ENCODE assay signal across 23 mouse cellular contexts in genomic region chr12:46676341-46676740, GRCm38 (mm10).
DNase-seq lines count a peak whose midpoint lies in the region; ATAC-seq lines count a peak whose summit lies in the region.
"Had no signal": no experiment of that assay in that cellular context is flagged by ENCODE, and none has a peak within 500 bp of the region (broad histone marks: within the 10 kb centered on the region; RNA-seq: fewer than 3 reads in every experiment).

No protein-coding gene starts in this region.

- no peak overlapping the region for H3K4me3 ChIP-seq in forebrain, embryonic 14.5 days (ENCODE audit: low read depth, low read length)
- no peak overlapping the region for H3K4me3 ChIP-seq in forebrain, embryonic 10.5 days
- H3K4me3 ChIP-seq: embryonic facial prominence, embryonic 12.5 days; embryonic facial prominence, embryonic 15.5 days; forebrain, embryonic 13.5 days; gastrocnemius, adult 2 months; hindbrain, embryonic 12.5 days; hindbrain, embryonic 15.5 days had no signal

- H3K36me3 ChIP-seq in forebrain, embryonic 14.5 days (ENCODE audit: control insufficient read depth, insufficient read depth, low read length): no peaks in the 10 kb centered on the region
- no peaks in the 10 kb centered on the region for H3K36me3 ChIP-seq in forebrain, embryonic 10.5 days (replicated peaks)
- H3K36me3 ChIP-seq: embryonic facial prominence, embryonic 12.5 days; embryonic facial prominence, embryonic 15.5 days; hindbrain, embryonic 12.5 days; hindbrain, embryonic 15.5 days had no signal

- WGBS in forebrain, embryonic 14.5 days: 70% methylated on average over 2 of the region's 2 CpGs
- 93% methylated on average over 2 of the region's 2 CpGs for WGBS in forebrain, embryonic 10.5 days

- no peak for ATAC-seq in forebrain, embryonic 14.5 days
- ATAC-seq: activated CD4-positive, CD25-positive, alpha-beta regulatory T cell, adult 4 months; forebrain, embryonic 13.5 days had no signal

- DNase-seq in forebrain, embryonic 14.5 days (ENCODE audit: low spot score): peak; percentile 60
- DNase-seq in forebrain, embryonic 10.5 days (ENCODE audit: extremely low spot score, low spot score): no peak
- peak; percentile 5 for DNase-seq in layer of hippocampus, adult 11-12 months (ENCODE audit: low spot score)
- no peak for DNase-seq in layer of hippocampus, adult 8-10 months (ENCODE audit: low spot score in 2 of 2)
- peak; percentile 7 for DNase-seq in layer of hippocampus, adult 9-10 months (ENCODE audit: low spot score)
- no peak for DNase-seq in layer of hippocampus, postnatal 10 days (ENCODE audit: low spot score in 2 of 2)
- peak; percentile 20 for DNase-seq in brain, embryonic 18.5 days (ENCODE audit: low read depth, low spot score)
- DNase-seq in thymus, adult 18-20 months: no peak
- DNase-seq: adrenal gland, adult 8-10 months; adrenal gland, postnatal 25 days; cerebellum, adult 11-12 months; cerebellum, adult 9-10 months; cerebellum, postnatal 25 days; gastrocnemius, adult 2 months; gastrocnemius, postnatal 14 days; heart, adult 11 months had no signal

- no peak overlapping the region for H3K9ac ChIP-seq in forebrain, embryonic 14.5 days (ENCODE audit: low read length)
- H3K9ac ChIP-seq: embryonic facial prominence, embryonic 12.5 days; embryonic facial prominence, embryonic 15.5 days; forebrain, embryonic 13.5 days; hindbrain, embryonic 12.5 days; hindbrain, embryonic 15.5 days had no signal

- no peaks in the 10 kb centered on the region for H3K4me1 ChIP-seq in forebrain, embryonic 14.5 days (ENCODE audit: control insufficient read depth, insufficient read depth, low read length)
- no peaks in the 10 kb centered on the region for H3K4me1 ChIP-seq in forebrain, embryonic 10.5 days
- H3K4me1 ChIP-seq: embryonic facial prominence, embryonic 12.5 days; embryonic facial prominence, embryonic 15.5 days; forebrain, embryonic 13.5 days; hindbrain, embryonic 12.5 days; hindbrain, embryonic 15.5 days had no signal

- H3K27me3 ChIP-seq in forebrain, embryonic 14.5 days (replicated peaks; ENCODE audit: control insufficient read depth, insufficient read depth, low read length): no peaks in the 10 kb centered on the region
- H3K27me3 ChIP-seq in forebrain, embryonic 10.5 days (ENCODE audit: poor library complexity, severe bottlenecking): no peaks in the 10 kb centered on the region
- H3K27me3 ChIP-seq: embryonic facial prominence, embryonic 12.5 days; embryonic facial prominence, embryonic 15.5 days; forebrain, embryonic 13.5 days; hindbrain, embryonic 12.5 days; hindbrain, embryonic 15.5 days had no signal

- no peaks in the 10 kb centered on the region for H3K9me3 ChIP-seq in forebrain, embryonic 14.5 days (replicated peaks; ENCODE audit: control insufficient read depth, low read length)
- no peaks in the 10 kb centered on the region for H3K9me3 ChIP-seq in forebrain, embryonic 10.5 days
- H3K9me3 ChIP-seq: embryonic facial prominence, embryonic 12.5 days; embryonic facial prominence, embryonic 15.5 days; forebrain, embryonic 13.5 days; hindbrain, embryonic 12.5 days; hindbrain, embryonic 15.5 days had no signal

- no peak overlapping the region for H3K27ac ChIP-seq in forebrain, embryonic 14.5 days (ENCODE audit: low read depth, low read length)
- no peak overlapping the region for H3K27ac ChIP-seq in forebrain, embryonic 10.5 days
- H3K27ac ChIP-seq: embryonic facial prominence, embryonic 12.5 days; embryonic facial prominence, embryonic 15.5 days; forebrain, embryonic 13.5 days; gastrocnemius, adult 2 months; hindbrain, embryonic 12.5 days; hindbrain, embryonic 15.5 days had no signal

- no peak overlapping the region for H3K4me2 ChIP-seq in forebrain, embryonic 14.5 days (ENCODE audit: low read length)
- H3K4me2 ChIP-seq: embryonic facial prominence, embryonic 12.5 days; embryonic facial prominence, embryonic 15.5 days; forebrain, embryonic 13.5 days; heart, embryonic 11.5 days; hindbrain, embryonic 12.5 days; hindbrain, embryonic 15.5 days had no signal

Comparison
In these comparisons a context has a peak if more than half of its experiments do, and no peak if none do; other contexts are left out.
1. DNase-seq: peak in forebrain, embryonic 14.5 days (single experiment), layer of hippocampus, adult 11-12 months (single experiment), layer of hippocampus, adult 9-10 months (single experiment) and brain, embryonic 18.5 days (single experiment); none in forebrain, embryonic 10.5 days (single experiment), layer of hippocampus, adult 8-10 months (0 of 2), layer of hippocampus, postnatal 10 days (0 of 2) and thymus, adult 18-20 months (0 of 2).